Mouse (Mus musculus) naive thymus-derived CD4-positive, alpha-beta T cell, adult 2 months (primary cell): ENCODE results near the gene Hspbap1.

ENCODE experiments used
- DNase-seq: peaks from one replicate; pipeline ENCODE4 v3.0.0-alpha.2; 2011; ENCODE audit warnings: low read depth

The Hspbap1 gene

GRCm38 (mm10) chr16:35871898-35872297, 101.7 kb downstream of the Hspbap1 start:
- no peak for DNase-seq

- peak; percentile 30 for DNase-seq
Observed at GRCm38 (mm10) chr16:35872410-35873006, 102.3 kb downstream of the Hspbap1 start.

GRCm38 (mm10) chr16:35874416-35874815, 104.2 kb downstream of the Hspbap1 start:
- DNase-seq = peak; percentile 86
